Mouse (Mus musculus) left cerebral cortex, postnatal 10 days (tissue): Measurements from ENCODE around the gene Gm8165. TPM values are rescaled to one million over a fixed set of nuclear protein-coding genes. Genes with fewer than 3 reads are reported as not detected.
"Not testable (repeated sequence)": the region's sequence is repeated elsewhere in the genome, so short reads cannot be mapped to it uniquely, and the experiment has no call there.

ENCODE experiments used
- DNase-seq, 2 experiments: peaks; one replicate each; pipeline ENCODE4 v3.0.0; 2021 to 2022; ENCODE audit warnings: low spot score in 2 of 2, mixed read lengths in 1 of 2; ENCODE audit errors: extremely low spot score in 1 of 2
- intact Hi-C: fragments of 180-260 bp; cut with DNase I; formaldehyde crosslinking; loops from one replicate; pipeline ENCODE4 v1.15.1; 2025
- total RNA-seq, 2 experiments: library from RNA; stranded (reverse); gene quantifications; 2 replicates each; pipeline ENCODE4 v1.2.3; 2021

Gene Gm8165
- total RNA-seq: not detected

GRCm38 (mm10) chr14:43677099-43677498 lies at the start of gene Gm8165:
TSS of gene Gm8165 (minus strand) at chr14:43677199.
- intact Hi-C loops: not testable (repeated sequence)

GRCm38 (mm10) chr14:43697621-43698020 lies 20.6 kb upstream of the Gm8165 start, which contains the start of gene Gm7324:
TSS of gene Gm7324 (plus strand) at chr14:43697828.
- intact Hi-C loops, DNase-seq: not testable (repeated sequence)

More at GRCm38 (mm10) chr14:43677099-43677498, at the start of gene Gm8165:
- not testable (repeated sequence) for DNase-seq

Other genes starting within 250 kb of the Gm8165 start
- gene Gm5799, start 133.6 kb downstream of the Gm8165 start, total RNA-seq: under 1 TPM in 1 of 2 experiments, not detected in 1; 0.64 TPM
- not detected for gene Gm17654, start 98.1 kb downstream of the Gm8165 start, total RNA-seq
- gene Gm10375, start 69.2 kb downstream of the Gm8165 start, total RNA-seq: not detected
- gene Gm7324, start 20.6 kb upstream of the Gm8165 start, total RNA-seq: 1 to 10 TPM; 1.7 to 2.4 TPM
- not detected for gene Gm16506, start 50.3 kb upstream of the Gm8165 start, total RNA-seq
- not detected for gene Gm6526, start 70.7 kb upstream of the Gm8165 start, total RNA-seq
- not detected for gene Gm8180, start 107.5 kb upstream of the Gm8165 start, total RNA-seq
- gene Ear1, start 198.3 kb upstream of the Gm8165 start, total RNA-seq: not detected
- gene Ear10, start 246.4 kb upstream of the Gm8165 start, total RNA-seq: not detected
- gene Gm8113, start 248.2 kb upstream of the Gm8165 start, total RNA-seq: under 1 TPM; 0.22 to 0.45 TPM